Mouse (Mus musculus): ENCODE results near the gene Pex5l. TPM values are rescaled to one million over a fixed set of nuclear protein-coding genes. Genes with fewer than 3 reads are reported as not detected.
A peak's percentile ranks its signal among the peaks of the same experiment; 100 is the strongest.

Gene Pex5l
- total RNA-seq, 2 experiments from 2014 or later, result 0.27 to 0.36 TPM

GRCm38 (mm10) chr3:32961494-32961893, 181.6 kb downstream of the Pex5l start:
- DNase-seq, result no peak
- intact Hi-C loops (cut with DNase I), result no loop called here

- no peak for DNase-seq
- intact Hi-C loops (cut with DNase I), result no loop called here
These were observed 191.7 kb downstream of the Pex5l start for GRCm38 (mm10) chr3:32951382-32951781.

- no peak for DNase-seq
- intact Hi-C loops (cut with DNase I), result no loop called here
These were observed 195.6 kb downstream of the Pex5l start for GRCm38 (mm10) chr3:32947486-32947885.

- intact Hi-C loops (cut with DNase I), result no loop called here
- no peak for DNase-seq
These were observed 203.1 kb downstream of the Pex5l start for GRCm38 (mm10) chr3:32939802-32940501.

GRCm38 (mm10) chr3:32924168-32924567, 218.9 kb downstream of the Pex5l start:
- no peak for DNase-seq
- intact Hi-C loops (cut with DNase I), result no loop called here

- intact Hi-C loops (cut with DNase I), result no loop called here
- no peak for DNase-seq
These were observed 232.9 kb downstream of the Pex5l start for GRCm38 (mm10) chr3:32910071-32910551.

GRCm38 (mm10) chr3:32908400-32908799, 234.6 kb downstream of the Pex5l start:
- intact Hi-C loops (cut with DNase I), result no loop called here
- DNase-seq, result peak; percentile 5 to 14

- intact Hi-C loops (cut with DNase I), result no loop called here
- no peak for DNase-seq
These were observed 236.9 kb downstream of the Pex5l start for GRCm38 (mm10) chr3:32905850-32906779.

- intact Hi-C loops (cut with DNase I), result no loop called here
- DNase-seq, result no peak
These were observed 238.4 kb downstream of the Pex5l start for GRCm38 (mm10) chr3:32904599-32904998.

GRCm38 (mm10) chr3:32903462-32903861, 239.6 kb downstream of the Pex5l start:
- intact Hi-C loops (cut with DNase I), result no loop called here
- DNase-seq, result no peak
